Comparison of ENCODE assay signal across 10 mouse cellular contexts in the genomic region with DNA sequence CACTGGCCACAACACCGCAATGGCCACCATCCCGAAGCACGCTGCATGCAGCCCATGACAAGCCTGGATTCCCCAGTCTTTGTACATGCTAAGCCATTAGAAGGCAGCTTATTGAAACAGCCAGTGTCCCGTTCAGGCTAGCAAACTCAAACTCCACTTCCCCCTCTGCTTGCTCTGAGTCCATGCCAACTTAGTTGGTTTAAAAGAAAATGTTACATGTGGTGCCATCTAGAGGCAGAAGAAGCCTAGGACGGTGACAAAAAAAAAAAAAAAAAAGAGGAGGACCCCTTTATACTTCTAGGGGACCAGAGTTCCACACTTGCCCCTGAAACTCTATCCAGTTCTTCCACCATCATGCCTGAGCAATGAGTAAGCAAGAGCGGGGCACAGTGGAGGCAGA.
DNase-seq lines count a peak whose midpoint lies in the region; ATAC-seq and TF ChIP-seq lines count a peak whose summit lies in the region.
"Had no signal": no experiment of that assay in that cellular context is flagged by ENCODE, and none has a peak within 500 bp of the region (broad histone marks: within the 10 kb centered on the region; RNA-seq: fewer than 3 reads in every experiment).

No protein-coding gene starts in this region.

- TF ChIP-seq CTCF in heart, postnatal 0 days (IDR thresholded peaks at IDR 0.05; ENCODE audit: low read depth): peak; percentile 42

- H3K9ac ChIP-seq in heart, postnatal 0 days (replicated peaks; ENCODE audit: low read depth, low read length): no peak overlapping the region
- H3K9ac ChIP-seq in midbrain, embryonic 13.5 days (replicated peaks): no peak overlapping the region
- H3K9ac ChIP-seq in midbrain, embryonic 15.5 days: no peak overlapping the region
- no peak overlapping the region for H3K9ac ChIP-seq in embryonic facial prominence, embryonic 14.5 days (ENCODE audit: low read depth, low read length)
- H3K9ac ChIP-seq: intestine, embryonic 15.5 days had no signal

- no peak for TF ChIP-seq EP300 in heart, postnatal 0 days (IDR thresholded peaks at IDR 0.05; ENCODE audit: low read depth)

- H3K4me3 ChIP-seq in heart, postnatal 0 days (ENCODE audit: low read depth, low read length): no peak overlapping the region
- H3K4me3 ChIP-seq in midbrain, embryonic 13.5 days (replicated peaks): no peak overlapping the region
- H3K4me3 ChIP-seq in midbrain, embryonic 15.5 days: no peak overlapping the region
- H3K4me3 ChIP-seq in embryonic facial prominence, embryonic 14.5 days (ENCODE audit: low read depth, low read length): no peak overlapping the region
- H3K4me3 ChIP-seq: erythroblast, embryonic 14.5 days; intestine, embryonic 15.5 days had no signal

- no peaks in the 10 kb centered on the region for H3K27me3 ChIP-seq in heart, postnatal 0 days (ENCODE audit: control insufficient read depth, insufficient read depth, low read length)
- no peaks in the 10 kb centered on the region for H3K27me3 ChIP-seq in midbrain, embryonic 13.5 days
- H3K27me3 ChIP-seq in midbrain, embryonic 15.5 days (replicated peaks): no peaks in the 10 kb centered on the region
- H3K27me3 ChIP-seq in embryonic facial prominence, embryonic 14.5 days (replicated peaks; ENCODE audit: control insufficient read depth, insufficient read depth, low read length): no peaks in the 10 kb centered on the region
- H3K27me3 ChIP-seq: intestine, embryonic 15.5 days had no signal

- H3K36me3 ChIP-seq in heart, postnatal 0 days (replicated peaks; ENCODE audit: control insufficient read depth, insufficient read depth, low read length): no peaks in the 10 kb centered on the region
- peaks cover 10% of the 10 kb centered on the region for H3K36me3 ChIP-seq in midbrain, embryonic 13.5 days
- H3K36me3 ChIP-seq in midbrain, embryonic 15.5 days (replicated peaks): no peaks in the 10 kb centered on the region
- H3K36me3 ChIP-seq in embryonic facial prominence, embryonic 14.5 days (ENCODE audit: control insufficient read depth, insufficient read depth, low read length): 0 out of 2 replicates have a peak, but pooled peaks cover 9% of the 10 kb centered on the region
- H3K36me3 ChIP-seq: intestine, embryonic 15.5 days had no signal

- ATAC-seq in heart, postnatal 0 days (ENCODE audit: insufficient read depth, low read depth): 0 out of 2 replicates have a peak, but pooled peaks have one; percentile 18
- 0 out of 2 replicates have a peak, but pooled peaks have one; percentile 27 for ATAC-seq in midbrain, embryonic 13.5 days
- ATAC-seq in midbrain, embryonic 15.5 days (replicated peaks): no peak; the same call in 1 of the 2 replicates
- no peak for ATAC-seq in embryonic facial prominence, embryonic 14.5 days (ENCODE audit: low read depth)
- ATAC-seq: intestine, embryonic 15.5 days had no signal

- 63% methylated on average over 6 of the region's 6 CpGs for WGBS in heart, postnatal 0 days
- 69% methylated on average over 6 of the region's 6 CpGs for WGBS in midbrain, embryonic 13.5 days
- 60% methylated on average over 6 of the region's 6 CpGs for WGBS in midbrain, embryonic 15.5 days
- 69% methylated on average over 6 of the region's 6 CpGs for WGBS in embryonic facial prominence, embryonic 14.5 days

- intact Hi-C loops in heart, postnatal 25 days (cut with DNase I): loop anchor here (5.0 kb wide), 2 partner anchors 75 to 80 kb away; a partner anchor contains a TSS

- no peak overlapping the region for H3K4me2 ChIP-seq in heart, postnatal 0 days (ENCODE audit: low read depth, low read length)
- H3K4me2 ChIP-seq in midbrain, embryonic 13.5 days (replicated peaks): no peak overlapping the region
- H3K4me2 ChIP-seq in midbrain, embryonic 15.5 days: no peak overlapping the region
- H3K4me2 ChIP-seq in embryonic facial prominence, embryonic 14.5 days (ENCODE audit: low read depth, low read length): no peak overlapping the region
- H3K4me2 ChIP-seq: intestine, embryonic 15.5 days had no signal

- no peak overlapping the region for H3K27ac ChIP-seq in heart, postnatal 0 days (ENCODE audit: low read depth)
- no peak overlapping the region for H3K27ac ChIP-seq in midbrain, embryonic 13.5 days
- no peak overlapping the region for H3K27ac ChIP-seq in midbrain, embryonic 15.5 days
- no peak overlapping the region for H3K27ac ChIP-seq in embryonic facial prominence, embryonic 14.5 days (replicated peaks; ENCODE audit: low read depth, low read length)
- H3K27ac ChIP-seq: intestine, embryonic 15.5 days had no signal

- no peaks in the 10 kb centered on the region for H3K9me3 ChIP-seq in heart, postnatal 0 days (replicated peaks; ENCODE audit: control insufficient read depth, low read length)
- H3K9me3 ChIP-seq in midbrain, embryonic 13.5 days: no peaks in the 10 kb centered on the region
- no peaks in the 10 kb centered on the region for H3K9me3 ChIP-seq in midbrain, embryonic 15.5 days
- no peaks in the 10 kb centered on the region for H3K9me3 ChIP-seq in embryonic facial prominence, embryonic 14.5 days (ENCODE audit: control insufficient read depth, low read length)
- H3K9me3 ChIP-seq: intestine, embryonic 15.5 days had no signal

- peaks cover 7% of the 10 kb centered on the region; the same call in 1 of the 2 replicates for H3K4me1 ChIP-seq in heart, postnatal 0 days (ENCODE audit: control insufficient read depth, insufficient read depth)
- peaks cover 7% of the 10 kb centered on the region; the same call in 1 of the 2 replicates for H3K4me1 ChIP-seq in midbrain, embryonic 13.5 days (replicated peaks)
- no peaks in the 10 kb centered on the region for H3K4me1 ChIP-seq in midbrain, embryonic 15.5 days
- no peaks in the 10 kb centered on the region for H3K4me1 ChIP-seq in embryonic facial prominence, embryonic 14.5 days (ENCODE audit: control insufficient read depth, insufficient read depth, low read length)

- DNase-seq in heart, postnatal 0 days (ENCODE audit: low spot score): peak; percentile 63
- no peak for DNase-seq in heart, postnatal 25 days (ENCODE audit: low spot score)
- peak; percentile 71 for DNase-seq in embryonic facial prominence, embryonic 14.5 days (ENCODE audit: low spot score)
- peak; percentile 60 for DNase-seq in thymus, postnatal 14 days
- DNase-seq in left cerebral cortex, adult 8-10 months (ENCODE audit: low spot score in 2 of 2): no peak
- DNase-seq in right cerebral cortex, postnatal 14 days: no peak

Comparison
In these comparisons a context has a peak if more than half of its experiments do, and no peak if none do; other contexts are left out.
1. ATAC-seq: peak in heart, postnatal 0 days (single experiment) and midbrain, embryonic 13.5 days (single experiment); none in midbrain, embryonic 15.5 days (single experiment) and embryonic facial prominence, embryonic 14.5 days (single experiment).
2. DNase-seq: peak in heart, postnatal 0 days (single experiment), embryonic facial prominence, embryonic 14.5 days (single experiment) and thymus, postnatal 14 days (single experiment); none in heart, postnatal 25 days (single experiment), left cerebral cortex, adult 8-10 months (0 of 2) and right cerebral cortex, postnatal 14 days (single experiment).